Mouse (Mus musculus) adrenal gland, postnatal 36 days (tissue): ENCODE results near the gene Rln1. TPM values are rescaled to one million over a fixed set of nuclear protein-coding genes. Genes with fewer than 3 reads are reported as not detected.

Experiments used
- DNase-seq, 2 experiments: peaks; one replicate each; pipeline ENCODE4 v3.0.0; 2021; ENCODE audit warnings: mixed read lengths in 1 of 2
- total RNA-seq, 2 experiments: library from RNA; stranded (reverse); gene quantifications; 2 replicates each; pipeline ENCODE4 v1.2.3; 2021

The Rln1 gene
- total RNA-seq, 2 experiments from 2014 or later: not detected

GRCm38 (mm10) chr19:29296166-29296565 lies 38.3 kb downstream of the Rln1 start:
- DNase-seq: no peak

- DNase-seq: no peak
Observed at GRCm38 (mm10) chr19:29294756-29295155, 39.7 kb downstream of the Rln1 start.

- no peak for DNase-seq
Observed at GRCm38 (mm10) chr19:29292546-29292945, 41.9 kb downstream of the Rln1 start.

GRCm38 (mm10) chr19:29291532-29291931 lies 42.9 kb downstream of the Rln1 start:
- no peak for DNase-seq

GRCm38 (mm10) chr19:29287863-29288262 lies 46.6 kb downstream of the Rln1 start:
- DNase-seq: no peak

- DNase-seq: no peak
Observed at GRCm38 (mm10) chr19:29285451-29285869, 49.0 kb downstream of the Rln1 start.

Other genes starting within 250 kb of the Rln1 start
- gene Rcl1, start 233.3 kb downstream of the Rln1 start, total RNA-seq: 10 to 100 TPM; 25.8 to 30.1 TPM
- gene Jak2, start 82.8 kb downstream of the Rln1 start, total RNA-seq: 10 to 100 TPM; 16.1 to 24.2 TPM
- under 1 TPM; 0.76 to 0.82 TPM for gene Insl6, start 9.3 kb downstream of the Rln1 start, total RNA-seq
- 10 to 100 TPM; 42.5 to 55.5 TPM for gene Plgrkt, start 32.7 kb upstream of the Rln1 start, total RNA-seq
- 1 to 10 TPM; 3.4 to 8.4 TPM for gene Cd274, start 32.8 kb upstream of the Rln1 start, total RNA-seq
- gene Pdcd1lg2, start 76.2 kb upstream of the Rln1 start, total RNA-seq: not detected
- gene Ric1, start 187.6 kb upstream of the Rln1 start, total RNA-seq: 10 to 100 TPM; 32.5 to 33.9 TPM